Mouse (Mus musculus): ENCODE results near the gene Ctnna3. TPM values are rescaled to one million over a fixed set of nuclear protein-coding genes. Genes with fewer than 3 reads are reported as not detected.

Ctnna3 gene
- total RNA-seq, 2 experiments from 2014 or later: 2.1 to 3.5 TPM

GRCm38 (mm10) chr10:64076410-64077052 lies 646.6 kb downstream of the Ctnna3 start:
- no peak for DNase-seq

- no peak for DNase-seq
Measured at GRCm38 (mm10) chr10:64082345-64082744, 652.4 kb downstream of the Ctnna3 start.

- DNase-seq: no peak
Measured at GRCm38 (mm10) chr10:64083813-64084212, 653.9 kb downstream of the Ctnna3 start.

- no peak for DNase-seq
Measured at GRCm38 (mm10) chr10:64084465-64084864, 654.6 kb downstream of the Ctnna3 start.

GRCm38 (mm10) chr10:64086183-64086566 lies 656.3 kb downstream of the Ctnna3 start:
- DNase-seq: no peak

GRCm38 (mm10) chr10:64086567-64087391 lies 656.9 kb downstream of the Ctnna3 start:
- no peak for DNase-seq

- DNase-seq: no peak
Measured at GRCm38 (mm10) chr10:64087521-64087920, 657.6 kb downstream of the Ctnna3 start.

- no peak for DNase-seq
Measured at GRCm38 (mm10) chr10:64087936-64088773, 658.3 kb downstream of the Ctnna3 start.

- DNase-seq: no peak
Measured at GRCm38 (mm10) chr10:64088774-64089460, 659.0 kb downstream of the Ctnna3 start.

- DNase-seq: peak; percentile 66
Measured at GRCm38 (mm10) chr10:64089680-64090460, 660.0 kb downstream of the Ctnna3 start, which contains the start of gene Lrrtm3. Gene Lrrtm3 (minus strand): TSS chr10:64090277.

GRCm38 (mm10) chr10:64096532-64096931 lies 666.6 kb downstream of the Ctnna3 start:
- no peak for DNase-seq

- DNase-seq: no peak
Measured at GRCm38 (mm10) chr10:64115246-64115645, 685.3 kb downstream of the Ctnna3 start.

- DNase-seq: no peak
Measured at GRCm38 (mm10) chr10:64118833-64119232, 688.9 kb downstream of the Ctnna3 start.

- DNase-seq: no peak
Measured at GRCm38 (mm10) chr10:64130397-64131150, 700.7 kb downstream of the Ctnna3 start.

- DNase-seq: no peak
Measured at GRCm38 (mm10) chr10:64133461-64133860, 703.6 kb downstream of the Ctnna3 start.

GRCm38 (mm10) chr10:64135481-64135880 lies 705.6 kb downstream of the Ctnna3 start:
- DNase-seq: no peak

- no peak for DNase-seq
Measured at GRCm38 (mm10) chr10:64146511-64146910, 716.6 kb downstream of the Ctnna3 start.

GRCm38 (mm10) chr10:64181696-64182095 lies 751.8 kb downstream of the Ctnna3 start:
- no peak for DNase-seq

GRCm38 (mm10) chr10:64182731-64183130 lies 752.8 kb downstream of the Ctnna3 start:
- no peak for DNase-seq

- no peak for DNase-seq
Measured at GRCm38 (mm10) chr10:64188046-64188445, 758.1 kb downstream of the Ctnna3 start.

Measured in adrenal gland, postnatal 10 days (tissue).